Mouse (Mus musculus): ENCODE data around the gene Tsen2. TPM values are rescaled to one million over a fixed set of nuclear protein-coding genes. Genes with fewer than 3 reads are reported as not detected.
A peak's percentile ranks its signal among the peaks of the same experiment; 100 is the strongest.

The Tsen2 gene
- total RNA-seq, 2 experiments from 2014 or later: 26.2 to 27.1 TPM

DNA sequence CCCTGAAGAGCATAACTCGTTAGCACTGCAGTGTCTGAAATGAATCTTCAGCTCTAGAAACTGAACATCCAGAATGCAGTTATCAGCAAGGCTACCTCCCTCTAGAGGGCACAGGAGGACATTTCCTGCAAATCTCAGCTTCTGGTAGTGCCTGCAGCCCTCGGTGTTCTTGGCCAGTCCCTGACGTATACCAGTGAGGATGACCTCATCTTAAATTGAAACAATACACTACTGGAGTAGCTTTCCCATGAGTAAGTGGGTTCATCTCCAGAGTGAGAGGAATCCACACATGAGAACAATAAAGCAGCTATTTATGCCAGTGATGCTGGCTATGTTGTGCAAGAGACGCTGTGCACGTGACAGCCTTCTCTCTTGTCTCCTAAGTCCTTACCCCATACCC lies 11.0 kb downstream of the Tsen2 start:
- H3K27ac ChIP-seq: no peak overlapping the region
- TF ChIP-seq CTCF (conservative IDR thresholded peaks at IDR 0.05): peak; percentile 68
- H3K4me3 ChIP-seq: no peak overlapping the region
- no peak for DNase-seq (ENCODE audit: low spot score in 2 of 2)

DNA sequence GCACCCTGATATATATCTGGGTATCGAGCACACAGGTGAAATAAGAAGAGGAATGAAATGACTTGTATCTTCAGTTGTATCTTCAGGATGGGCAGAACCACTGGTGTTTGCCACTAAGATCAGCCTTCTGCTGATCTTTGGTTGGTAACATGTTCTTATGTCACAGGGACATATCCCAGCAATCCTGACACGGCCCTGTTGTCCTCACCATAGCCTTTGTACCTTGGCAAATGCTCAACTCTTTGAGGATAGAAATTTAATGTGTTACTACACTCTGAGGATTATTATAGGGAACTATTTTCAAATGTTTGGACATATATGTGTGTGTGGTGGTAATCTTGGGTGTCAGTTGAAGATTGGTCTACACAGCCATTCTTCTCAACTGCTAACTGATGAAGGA lies 13.7 kb downstream of the Tsen2 start:
- Histone ChIP-seq H3K4me3 (no peak overlapping the region), H3K27ac (no peak overlapping the region)
- TF ChIP-seq CTCF (conservative IDR thresholded peaks at IDR 0.05): no peak
- DNase-seq (ENCODE audit: low spot score in 2 of 2): no peak

DNA sequence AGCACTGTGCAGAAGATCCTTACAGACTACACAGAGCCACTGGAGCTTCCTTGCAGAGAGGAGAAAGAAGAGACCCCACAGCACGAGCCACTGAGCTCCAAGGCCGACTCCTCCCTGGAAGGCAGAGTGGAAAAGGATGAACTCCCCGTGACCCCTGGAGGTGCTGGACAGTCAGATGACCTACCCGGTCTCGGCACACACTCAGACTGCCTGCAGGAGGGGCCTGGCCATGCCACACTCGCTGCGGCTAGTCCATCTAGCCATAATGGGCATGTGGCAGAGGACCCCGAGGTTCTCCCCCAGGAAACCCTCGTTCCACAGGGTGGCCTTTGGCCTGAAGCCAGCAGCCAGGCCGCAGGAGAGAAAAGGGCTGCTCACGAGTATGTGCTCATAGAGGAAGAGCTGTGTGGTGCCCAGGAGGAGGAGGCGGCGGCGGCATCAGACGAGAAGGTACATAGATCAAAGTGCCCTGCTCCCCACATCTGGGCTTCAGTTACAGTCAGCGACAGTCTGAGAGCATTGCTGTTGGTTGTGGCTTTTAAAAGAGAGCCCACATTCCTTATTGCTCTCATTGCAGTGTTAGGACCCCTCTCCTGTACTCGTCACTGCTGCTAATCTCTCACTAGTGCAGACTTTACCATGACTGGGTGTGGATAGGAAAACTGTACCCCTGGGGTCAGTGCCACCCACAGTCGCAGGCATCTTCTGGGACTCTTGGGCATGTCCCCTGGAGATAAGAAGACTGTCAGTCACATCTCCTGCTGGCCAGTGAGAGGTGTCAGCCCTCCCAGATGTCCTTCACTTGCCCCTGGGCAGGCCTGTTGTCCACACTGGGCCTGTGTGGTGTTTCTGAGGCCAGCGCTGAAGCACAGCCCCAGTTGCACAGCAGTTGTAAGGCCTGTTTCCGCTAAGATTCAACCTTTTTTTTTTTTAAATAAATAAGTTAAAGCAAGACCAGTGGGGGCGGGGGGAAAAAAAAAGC lies 15.5 kb downstream of the Tsen2 start:
- no peak for TF ChIP-seq CTCF (conservative IDR thresholded peaks at IDR 0.05)
- Histone ChIP-seq H3K27ac (no peak overlapping the region), H3K4me3 (no peak overlapping the region)
- no peak for DNase-seq (ENCODE audit: low spot score in 2 of 2)

DNA sequence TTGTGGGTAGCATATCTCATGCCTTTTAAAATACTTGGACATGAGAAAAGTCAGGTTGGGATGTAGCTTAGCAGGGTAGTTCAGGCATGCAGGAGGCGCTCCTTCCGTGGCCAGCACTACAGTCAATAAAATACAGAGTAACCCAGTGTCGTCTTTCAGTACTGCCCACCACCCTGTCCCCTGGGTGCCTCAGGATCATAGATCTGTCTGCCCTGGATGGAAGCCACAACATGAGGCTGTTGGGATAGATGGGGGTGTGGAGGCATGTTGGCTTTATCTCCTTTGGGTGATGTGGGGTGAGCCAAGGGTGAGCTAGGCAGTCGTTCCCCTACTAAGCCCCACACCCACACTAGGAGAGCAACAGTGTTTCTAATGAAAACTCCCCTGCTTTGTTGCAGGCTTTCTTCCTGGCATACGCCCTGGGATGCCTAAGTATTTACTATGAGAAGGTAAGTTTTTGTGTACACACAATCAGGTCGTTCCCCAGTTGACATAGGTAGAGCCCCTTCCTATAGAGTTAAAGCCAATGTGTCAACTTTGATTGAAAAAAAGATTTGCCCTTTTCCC lies 21.1 kb downstream of the Tsen2 start:
- no peak overlapping the region for H3K27ac ChIP-seq
- no peak for DNase-seq (ENCODE audit: low spot score in 2 of 2)
- no peak overlapping the region for H3K4me3 ChIP-seq
- TF ChIP-seq CTCF (conservative IDR thresholded peaks at IDR 0.05): no peak

DNA sequence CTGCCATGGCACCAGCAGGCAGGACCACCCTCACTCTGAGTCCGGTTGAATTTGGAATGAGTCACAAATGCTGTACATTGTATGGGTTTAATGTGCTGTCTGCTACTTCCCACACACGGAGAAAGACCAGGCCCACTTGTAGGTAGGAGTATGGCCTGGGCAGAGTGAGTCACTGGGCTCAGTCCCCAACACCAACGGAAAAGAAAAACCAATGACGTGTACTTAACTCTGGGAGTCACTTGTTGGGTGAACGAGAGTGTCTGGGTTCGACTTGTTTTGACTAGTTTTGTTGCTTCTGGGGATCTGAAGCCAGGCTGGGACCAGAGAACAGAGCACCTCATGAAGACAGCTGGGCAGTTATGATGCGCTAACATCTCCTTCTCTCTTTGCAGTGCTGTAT lies 29.7 kb downstream of the Tsen2 start:
- no peak for DNase-seq (ENCODE audit: low spot score in 2 of 2)
- H3K4me3 ChIP-seq: no peak overlapping the region

DNA sequence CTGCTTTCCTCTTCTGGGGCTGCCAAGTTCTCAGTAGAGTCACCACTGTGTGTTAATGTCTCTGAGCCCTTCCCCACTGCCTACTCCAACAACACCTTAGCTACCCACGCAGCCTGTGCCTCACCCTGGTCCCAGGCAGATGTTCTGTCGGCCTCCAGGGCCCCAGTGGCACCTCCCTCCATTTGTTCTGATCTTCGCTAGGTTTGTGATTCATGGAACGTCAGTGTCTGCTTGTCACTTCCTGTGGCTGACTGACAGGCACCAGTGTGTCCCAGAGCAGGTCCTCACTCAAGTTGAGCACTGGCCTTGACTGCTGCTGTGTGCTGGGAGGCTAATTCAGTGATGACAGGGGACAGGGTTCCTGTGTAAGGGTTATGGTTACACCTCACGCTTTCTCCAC lies 32.9 kb downstream of the Tsen2 start:
- Histone ChIP-seq H3K27ac (no peak overlapping the region), H3K4me3 (no peak overlapping the region)
- DNase-seq (ENCODE audit: low spot score in 2 of 2): no peak
- no peak for TF ChIP-seq CTCF (conservative IDR thresholded peaks at IDR 0.05)

More for the DNA sequence above, 29.7 kb downstream of the Tsen2 start:
- TF ChIP-seq CTCF (conservative IDR thresholded peaks at IDR 0.05): no peak
- H3K27ac ChIP-seq: no peak overlapping the region

DNA sequence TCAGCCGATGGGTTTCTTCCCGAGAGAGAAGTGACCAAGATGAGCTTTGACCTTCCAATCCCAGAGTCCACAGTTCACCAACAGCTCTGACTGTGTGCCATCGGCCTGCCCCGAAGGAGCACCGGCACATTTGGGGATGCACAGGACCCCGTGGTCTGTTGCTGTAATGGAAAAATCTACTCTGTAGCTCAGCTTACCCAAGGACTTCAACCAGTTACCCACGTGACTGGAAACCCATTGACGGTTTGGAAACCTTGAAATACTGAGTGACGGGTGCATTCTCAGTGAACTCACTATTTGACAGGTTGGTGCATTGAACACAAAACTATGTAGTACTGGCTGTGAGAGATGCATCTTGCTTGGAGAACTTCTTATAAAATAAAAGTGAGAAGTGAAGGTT lies 33.5 kb downstream of the Tsen2 start:
- no peak overlapping the region for H3K4me3 ChIP-seq
- no peak for TF ChIP-seq CTCF (conservative IDR thresholded peaks at IDR 0.05)
- no peak for DNase-seq (ENCODE audit: low spot score in 2 of 2)
- H3K27ac ChIP-seq: no peak overlapping the region

DNA sequence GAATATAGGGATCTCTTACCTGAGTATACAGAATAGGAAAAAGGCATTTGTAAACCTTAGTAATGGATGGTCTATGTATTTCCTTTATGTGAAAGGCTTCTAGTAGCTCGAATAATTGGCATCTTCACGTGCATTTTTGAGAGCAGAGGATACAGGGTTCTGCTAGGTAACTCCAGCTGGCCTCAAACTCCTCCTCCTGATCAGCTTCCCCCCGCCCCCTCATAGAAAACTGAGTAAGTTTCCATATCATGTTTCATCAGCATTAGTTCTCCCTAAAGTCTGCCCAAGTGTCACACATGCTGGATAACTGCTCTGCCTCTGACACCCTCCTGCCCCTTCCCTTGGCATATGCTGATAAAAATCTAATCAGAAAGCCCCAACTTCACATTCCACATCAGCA lies 36.3 kb downstream of the Tsen2 start:
- no peak for DNase-seq (ENCODE audit: low spot score in 2 of 2)
- no peak for TF ChIP-seq CTCF (conservative IDR thresholded peaks at IDR 0.05)
- Histone ChIP-seq H3K27ac (no peak overlapping the region), H3K4me3 (no peak overlapping the region)

DNA sequence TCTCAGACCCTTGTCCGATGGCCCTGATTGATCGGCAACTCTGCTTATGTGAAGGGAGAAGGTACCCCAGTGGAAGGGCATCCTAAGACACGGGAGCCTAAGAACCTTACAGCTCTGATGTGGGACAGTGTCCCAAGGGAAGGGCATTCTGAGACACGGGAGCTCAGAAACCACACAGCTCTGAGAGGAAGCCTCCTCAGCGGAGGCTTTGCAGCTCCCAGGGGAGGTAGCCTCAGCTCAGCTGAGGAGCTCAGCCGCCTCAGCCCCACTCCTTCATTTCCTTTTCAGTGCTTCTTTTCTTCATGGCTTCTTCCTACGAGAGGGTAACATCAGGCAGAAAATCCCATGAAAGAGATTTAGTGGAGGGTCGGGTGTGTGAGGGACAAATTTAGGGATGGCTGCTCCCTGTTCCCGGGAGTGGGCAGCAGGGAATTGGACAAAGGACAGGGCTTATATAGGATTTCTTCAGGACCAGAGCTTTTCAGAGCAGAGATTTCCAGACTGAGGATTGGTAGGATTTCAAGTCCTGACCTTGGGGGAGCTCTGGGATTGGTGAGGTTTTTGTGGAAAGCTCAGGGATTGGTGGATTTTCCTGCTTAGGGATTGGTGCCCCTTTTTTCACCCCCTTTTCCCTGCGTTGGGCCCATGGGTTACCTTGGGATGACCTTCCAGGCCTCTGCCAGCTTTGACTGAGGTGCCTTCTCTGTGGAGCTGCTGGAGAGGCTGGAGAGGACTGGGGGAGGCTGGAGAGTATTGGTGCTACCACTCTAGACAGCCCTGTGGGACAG lies 38.1 kb downstream of the Tsen2 start:
- H3K27ac ChIP-seq: no peak overlapping the region
- no peak for DNase-seq (ENCODE audit: low spot score in 2 of 2)
- no peak for TF ChIP-seq CTCF (conservative IDR thresholded peaks at IDR 0.05)
- no peak overlapping the region for H3K4me3 ChIP-seq

DNA sequence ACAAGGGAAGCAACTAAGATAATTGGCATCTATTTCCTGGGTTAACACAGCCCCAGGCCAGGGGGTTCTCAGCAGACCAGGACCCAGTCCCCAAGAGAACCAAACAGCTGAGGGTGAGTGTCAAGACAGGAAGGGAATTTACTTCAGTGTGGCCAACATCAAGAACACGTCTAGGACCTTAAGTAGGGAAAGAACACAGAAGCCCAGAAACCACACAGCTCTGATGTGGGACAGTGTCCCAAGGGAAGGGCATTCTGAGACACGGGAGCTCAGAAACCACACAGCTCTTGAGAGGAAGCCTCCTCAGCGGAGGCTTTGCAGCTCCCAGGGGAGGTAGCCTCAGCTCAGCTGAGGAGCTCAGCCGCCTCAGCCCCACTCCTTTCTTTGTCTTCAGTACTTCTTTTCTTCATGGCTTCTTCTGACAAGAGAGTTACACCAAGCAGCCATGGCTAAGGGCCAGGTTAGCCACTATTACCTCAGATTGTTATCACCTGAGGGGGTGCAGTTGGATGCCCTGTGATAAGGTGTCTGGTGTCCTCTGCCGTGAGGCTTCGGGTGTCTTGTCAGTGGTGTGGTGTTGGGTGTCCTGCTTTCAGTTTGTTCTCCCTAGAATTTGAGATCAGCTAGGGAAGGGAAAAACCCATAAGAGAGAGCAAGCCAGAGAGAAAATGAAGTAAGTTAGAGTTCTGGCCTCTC lies 39.1 kb downstream of the Tsen2 start:
- H3K27ac ChIP-seq: no peak overlapping the region
- no peak for TF ChIP-seq CTCF (conservative IDR thresholded peaks at IDR 0.05)
- no peak overlapping the region for H3K4me3 ChIP-seq
- no peak for DNase-seq (ENCODE audit: low spot score in 2 of 2)

DNA sequence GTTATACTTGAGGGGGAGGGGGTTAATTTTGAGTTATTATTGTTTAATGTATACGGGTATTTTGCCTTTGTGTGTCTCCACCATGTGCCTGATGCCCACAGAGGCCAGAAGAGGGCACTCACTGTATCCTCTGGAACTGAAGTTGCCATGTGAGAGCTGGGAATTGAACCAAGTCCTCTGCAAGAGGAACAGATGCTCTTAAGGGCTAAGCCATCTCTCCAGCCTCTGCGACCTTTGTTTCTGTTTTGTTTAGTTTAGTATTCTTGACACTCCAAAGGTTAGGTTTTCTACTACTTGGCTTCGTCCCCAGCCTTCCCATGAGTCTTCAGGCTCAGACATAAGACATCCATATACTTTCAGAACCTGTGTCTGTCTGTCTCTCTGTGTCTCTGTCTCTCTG lies 39.7 kb downstream of the Tsen2 start:
- H3K27ac ChIP-seq: no peak overlapping the region
- H3K4me3 ChIP-seq: no peak overlapping the region
- peak; percentile 23 for TF ChIP-seq CTCF (conservative IDR thresholded peaks at IDR 0.05)
- no peak for DNase-seq (ENCODE audit: low spot score in 2 of 2)

DNA sequence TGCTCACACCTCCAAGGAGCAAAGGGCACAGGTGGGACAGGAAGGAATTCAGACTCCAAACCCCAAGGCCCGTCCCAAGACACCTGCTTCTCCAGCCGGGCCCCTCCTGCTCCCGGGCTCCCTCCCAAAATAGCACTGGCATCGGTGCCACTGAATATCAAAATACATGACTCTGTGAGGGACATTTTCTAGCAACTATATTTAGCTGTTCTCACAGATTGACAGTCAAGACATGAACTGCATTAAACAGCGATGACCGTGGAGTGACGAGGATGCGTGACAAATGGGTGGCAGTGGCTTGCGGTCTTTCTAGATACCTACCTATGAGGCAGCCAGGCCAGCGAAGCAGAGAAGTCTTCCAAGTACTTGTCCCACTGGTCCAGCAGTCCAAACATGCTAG lies 41.9 kb downstream of the Tsen2 start:
- DNase-seq (ENCODE audit: low spot score in 2 of 2): no peak
- no peak for TF ChIP-seq CTCF (conservative IDR thresholded peaks at IDR 0.05)
- Histone ChIP-seq H3K4me3 (no peak overlapping the region), H3K27ac (no peak overlapping the region)
